Mouse (Mus musculus) limb, embryonic 11.5 days (tissue): Measurements from ENCODE around the gene Rbsn. TPM values are rescaled to one million over a fixed set of nuclear protein-coding genes. Genes with fewer than 3 reads are reported as not detected.
A peak's percentile ranks its signal among the peaks of the same experiment; 100 is the strongest.

ENCODE experiments used
- ATAC-seq: fragments of 200-750 bp; cut with Nextera tagmentation; 2 replicates; pipeline ENCODE4 v1.8.0; 2017; ENCODE audit warnings: low read depth; ENCODE audit not compliant: insufficient number of reproducible peaks, low FRiP score, low TSS enrichment
- DNase-seq: peaks from one replicate; pipeline ENCODE4 v3.0.0-alpha.2; 2015; ENCODE audit warnings: low spot score
- H3K27ac ChIP-seq: fragments of 300-500 bp; sonication (generic); replicated peaks from 2 replicates; pipeline ENCODE4 v1.5.1; 2014; ENCODE audit warnings: low read depth, mild to moderate bottlenecking, low read length
- H3K27me3 ChIP-seq: fragments of 300-500 bp; sonication (generic); 2 replicates; pipeline ENCODE4 v1.6.1; 2014; ENCODE audit warnings: mild to moderate bottlenecking, low read length, mixed read lengths; ENCODE audit not compliant: control insufficient read depth, insufficient read depth
- H3K36me3 ChIP-seq: fragments of 300-500 bp; sonication (generic); 2 replicates; pipeline ENCODE4 v1.6.1; 2014; ENCODE audit warnings: mild to moderate bottlenecking, low read length, moderate library complexity, mixed read lengths; ENCODE audit not compliant: control insufficient read depth, insufficient read depth
- H3K4me1 ChIP-seq: fragments of 300-500 bp; sonication (generic); 2 replicates; pipeline ENCODE4 v1.6.1; 2014; ENCODE audit warnings: low read length, mixed read lengths; ENCODE audit not compliant: control insufficient read depth, insufficient read depth
- H3K4me2 ChIP-seq: fragments of 300-500 bp; sonication (generic); 2 replicates; pipeline ENCODE4 v1.6.1; 2014; ENCODE audit warnings: low read depth, mild to moderate bottlenecking, moderate library complexity; ENCODE audit not compliant: severe bottlenecking
- H3K4me3 ChIP-seq: fragments of 300-500 bp; sonication (generic); 2 replicates; pipeline ENCODE4 v1.5.1; 2014; ENCODE audit warnings: low read depth, low read length
- H3K9ac ChIP-seq: fragments of 300-500 bp; sonication (generic); 2 replicates; pipeline ENCODE4 v1.6.1; 2014; ENCODE audit warnings: mild to moderate bottlenecking, low read length
- H3K9me3 ChIP-seq: fragments of 300-500 bp; sonication (generic); 2 replicates; pipeline ENCODE4 v1.6.1; 2016; ENCODE audit warnings: low read length; ENCODE audit not compliant: control insufficient read depth
- WGBS: fragments of 180-500 bp; shearing (Covaris S2); extraction: QIAGEN DNeasy Blood & Tissue Kit; methylation state at CpG from one replicate; pipeline ENCODE4 v1.1.7; 2014; 5-methylcytosine and 5-hydroxymethylcytosine counted together
- polyA plus RNA-seq: library from polyadenylated mRNA; unstranded; fragments of >200 nt; fragmentation: Nextera tagmentation; extraction: Ambion mirVana; gene quantifications from 2 replicates; pipeline ENCODE4 v1.2.1, GENCODE M21; 2014

Rbsn gene
- polyA plus RNA-seq = 16.8 and 17.1 TPM in 2 replicates

DNA sequence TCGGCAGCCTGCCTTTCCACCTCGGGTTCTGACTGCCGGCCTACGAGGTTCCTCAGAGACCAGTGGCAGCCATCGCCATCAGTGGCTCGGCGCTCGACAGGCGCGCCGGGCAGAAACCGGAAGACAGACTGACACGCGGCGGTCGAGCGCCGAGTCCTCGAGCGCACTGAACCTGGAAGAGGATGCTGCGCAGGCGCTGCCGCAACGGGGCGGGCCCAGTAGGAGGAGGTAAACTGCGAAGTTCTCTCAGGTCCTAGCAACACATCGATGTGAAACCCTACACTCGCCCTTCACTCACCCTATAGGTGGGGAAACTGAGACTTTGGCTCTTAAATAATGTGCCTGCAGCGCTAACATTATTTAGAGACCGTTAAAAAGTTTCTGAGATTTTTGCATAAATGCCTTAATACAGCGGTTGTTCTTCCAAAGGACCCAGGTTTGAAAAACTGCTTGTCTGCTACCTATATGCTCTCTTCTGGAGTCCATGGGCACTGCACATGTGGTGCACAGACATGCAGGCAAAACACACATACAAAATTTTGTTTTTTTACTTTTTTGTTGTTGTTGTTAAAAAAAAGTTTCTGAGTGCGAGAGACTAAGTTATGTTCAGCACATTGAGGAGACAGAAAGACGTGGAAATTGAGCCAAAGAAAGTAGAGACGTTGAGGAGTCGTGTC is at the start of gene Rbsn:
Gene Rbsn, minus strand, starts transcription at position 153 of the 677 bp plus-strand sequence.
- Histone ChIP-seq H3K4me3 (peak within 1 kb of the TSS; percentile 61), H3K9me3 (no peaks in the 10 kb centered on the region), H3K27me3 (no peaks in the 10 kb centered on the region), H3K36me3 (peaks cover 3% of the 10 kb centered on the region; the same call in 1 of the 2 replicates), H3K4me1 (peaks cover 6% of the 10 kb centered on the region; the same call in 1 of the 2 replicates), H3K9ac (peak within 1 kb of the TSS; percentile 75), H3K27ac (no peak within 1 kb of the TSS), H3K4me2 (peak within 1 kb of the TSS; percentile 92)
- WGBS = 11% methylated on average over 35 of the region's 35 CpGs
- DNase-seq (peak; percentile 96), ATAC-seq (peak; percentile 94)

- WGBS = 75% methylated on average over 4 of the region's 4 CpGs
- DNase-seq (no peak), ATAC-seq (no peak)
- Histone ChIP-seq H3K4me2 (no peak overlapping the region), H3K27me3 (no peaks in the 10 kb centered on the region), H3K9ac (no peak overlapping the region), H3K27ac (no peak overlapping the region), H3K36me3 (no peaks in the 10 kb centered on the region), H3K9me3 (no peaks in the 10 kb centered on the region), H3K4me1 (no peaks in the 10 kb centered on the region), H3K4me3 (no peak overlapping the region)
Measured at GRCm38 (mm10) chr6:92261162-92261843, 46.6 kb upstream of the Rbsn start.

DNA sequence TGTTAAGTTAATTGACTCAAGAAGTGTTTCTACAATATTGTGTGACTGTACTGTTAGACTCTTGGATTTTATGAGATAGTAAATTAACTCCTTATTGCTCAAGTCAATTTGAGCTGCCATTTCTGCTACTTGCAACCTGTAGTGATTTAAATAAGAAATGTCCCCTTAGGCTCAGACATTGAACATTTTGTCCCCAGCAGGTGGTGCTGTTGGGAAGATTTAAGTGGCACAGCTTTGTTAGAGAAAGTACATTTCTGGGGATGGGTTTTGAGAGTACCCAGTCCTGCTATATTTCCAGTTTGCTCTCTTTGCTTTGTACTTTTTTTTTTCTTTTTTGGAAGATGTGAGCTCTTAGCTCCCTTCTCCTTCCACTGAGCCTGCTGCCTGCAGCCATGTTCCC is 40.6 kb upstream of the Rbsn start:
- Histone ChIP-seq H3K4me3 (no peak overlapping the region), H3K27ac (no peak overlapping the region)
- no peak for ATAC-seq

DNA sequence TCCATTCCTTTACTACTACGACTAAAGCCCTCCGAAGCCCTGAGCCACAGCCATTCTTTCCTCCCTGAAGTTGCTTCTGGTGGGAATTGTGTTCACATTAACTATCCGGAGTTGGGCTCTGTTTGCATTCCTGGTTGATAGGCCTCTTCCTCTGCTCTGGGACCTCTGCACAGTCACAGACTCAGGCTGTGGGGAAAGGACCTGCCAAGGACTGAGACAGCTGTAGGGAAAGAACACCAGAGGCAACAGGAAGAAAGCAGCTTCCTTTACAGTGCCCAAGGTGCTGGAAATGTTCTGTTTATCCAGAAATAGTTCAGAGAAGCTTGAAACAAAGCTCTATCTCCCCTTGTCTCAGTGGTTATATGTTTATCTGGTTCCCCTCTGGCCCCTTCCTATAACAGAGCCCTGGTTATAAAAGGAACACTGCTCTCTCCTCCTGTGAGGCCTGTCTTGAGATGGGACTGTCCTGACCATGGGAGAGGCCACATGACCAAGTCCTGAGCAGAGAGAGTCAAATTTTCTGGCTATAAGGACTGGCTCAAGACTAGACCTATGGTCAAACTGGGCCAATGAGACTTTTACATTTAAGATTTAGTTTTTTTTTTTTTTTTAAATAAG is 38.6 kb upstream of the Rbsn start:
- Histone ChIP-seq H3K4me3 (no peak overlapping the region), H3K9me3 (peaks cover 3% of the 10 kb centered on the region; the same call in 1 of the 2 replicates), H3K4me2 (no peak overlapping the region), H3K27ac (no peak overlapping the region), H3K27me3 (no peaks in the 10 kb centered on the region), H3K4me1 (no peaks in the 10 kb centered on the region), H3K36me3 (no peaks in the 10 kb centered on the region), H3K9ac (no peak overlapping the region)
- no peak for DNase-seq
- 75% methylated on average over 3 of the region's 3 CpGs for WGBS
- ATAC-seq = no peak

More for the DNA sequence above, 40.6 kb upstream of the Rbsn start:
- Histone ChIP-seq H3K4me2 (no peak overlapping the region), H3K27me3 (no peaks in the 10 kb centered on the region), H3K9me3 (peaks cover 3% of the 10 kb centered on the region; the same call in 1 of the 2 replicates), H3K4me1 (no peaks in the 10 kb centered on the region), H3K36me3 (no peaks in the 10 kb centered on the region), H3K9ac (no peak overlapping the region)
- no peak for DNase-seq

DNA sequence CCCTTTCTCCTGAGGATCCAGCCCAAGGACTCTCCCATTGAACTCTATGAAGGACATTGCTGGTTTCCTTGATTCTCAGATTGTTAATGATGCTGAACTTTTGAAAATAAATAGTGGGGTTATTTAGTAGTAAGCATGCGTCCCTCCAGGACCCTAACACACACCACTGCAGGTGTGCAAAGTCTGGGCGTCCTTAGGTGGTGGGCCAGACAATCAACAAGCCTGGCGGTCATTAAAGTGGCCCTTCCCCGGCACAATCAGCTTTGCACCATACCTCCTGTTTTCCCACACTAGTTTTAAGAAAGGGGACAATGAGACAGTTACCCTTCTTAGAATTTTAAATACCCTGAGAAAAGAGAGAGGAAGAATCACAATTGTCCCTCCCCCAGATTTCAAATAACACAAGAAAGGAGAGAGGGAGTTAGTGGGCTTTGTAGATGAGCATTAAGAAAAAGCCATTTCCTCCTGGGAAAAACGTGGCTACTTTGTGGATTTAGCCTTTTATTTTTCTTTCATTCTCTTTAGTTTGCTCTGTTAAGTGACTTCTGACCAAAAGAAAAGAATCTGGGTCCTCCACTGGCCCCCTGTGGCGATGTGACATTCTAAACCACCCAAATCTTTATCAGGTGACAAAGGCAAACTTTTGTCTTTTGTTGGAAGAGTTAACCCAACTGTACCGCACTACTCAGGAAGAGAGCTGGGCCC is 32.6 kb upstream of the Rbsn start:
- ATAC-seq (no peak), DNase-seq (no peak)
- Histone ChIP-seq H3K27me3 (peaks cover 21% of the 10 kb centered on the region), H3K4me1 (peaks cover 3% of the 10 kb centered on the region; the same call in 1 of the 2 replicates), H3K4me2 (no peak overlapping the region), H3K9ac (0 out of 2 replicates have a peak overlapping the region, but pooled peaks have one; percentile 27), H3K36me3 (no peaks in the 10 kb centered on the region), H3K9me3 (no peaks in the 10 kb centered on the region), H3K4me3 (no peak overlapping the region), H3K27ac (no peak overlapping the region)
- WGBS = 34% methylated on average over 7 of the region's 7 CpGs

DNA sequence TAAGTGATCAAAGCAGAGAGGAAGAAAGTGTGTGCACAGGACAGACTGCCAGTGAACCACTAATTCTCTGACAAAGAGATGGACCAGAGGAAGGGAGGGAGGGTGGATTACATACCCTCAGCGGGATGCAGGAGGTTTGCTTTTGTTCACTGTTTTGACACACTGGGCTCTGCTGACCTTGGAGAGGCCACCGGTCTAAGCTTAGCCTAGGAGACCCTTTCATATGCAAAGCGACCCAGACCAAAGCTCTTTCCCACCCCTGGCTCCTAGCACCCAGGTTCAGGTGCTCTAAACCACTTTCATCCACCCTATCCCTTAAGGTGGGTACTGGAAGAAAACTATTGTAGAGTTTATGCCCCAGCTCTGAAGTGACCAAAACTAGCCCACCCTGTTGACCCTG is 31.6 kb upstream of the Rbsn start:
- H3K9ac ChIP-seq = no peak overlapping the region
- ATAC-seq (no peak), DNase-seq (no peak)
- H3K27me3 ChIP-seq = peaks cover 21% of the 10 kb centered on the region
- no peak overlapping the region for H3K4me3 ChIP-seq
- WGBS = 12% methylated on average over 3 of the region's 3 CpGs
- H3K36me3 ChIP-seq = no peaks in the 10 kb centered on the region
- no peak overlapping the region for H3K27ac ChIP-seq
- peaks cover 3% of the 10 kb centered on the region; the same call in 1 of the 2 replicates for H3K4me1 ChIP-seq
- no peaks in the 10 kb centered on the region for H3K9me3 ChIP-seq
- no peak overlapping the region for H3K4me2 ChIP-seq

DNA sequence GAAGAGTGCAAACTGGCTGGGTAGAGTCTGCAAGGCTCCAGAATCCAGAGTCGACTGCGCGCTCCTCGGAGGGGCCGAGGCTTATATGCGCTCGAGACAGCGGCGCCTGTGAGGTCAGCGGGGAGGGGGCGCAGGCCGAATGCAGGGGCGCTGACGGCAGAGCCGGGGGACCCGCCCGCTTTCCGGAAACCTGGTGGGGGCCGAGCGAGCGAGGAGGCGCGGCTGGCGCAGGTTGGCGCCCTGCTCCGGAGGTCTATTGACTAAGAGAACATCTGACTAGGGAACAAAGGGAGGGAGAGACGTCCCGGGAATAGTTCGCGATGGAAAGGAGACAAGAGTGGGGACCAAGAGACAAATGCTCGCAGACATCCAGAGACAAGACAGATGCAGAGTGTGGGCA is 29.9 kb upstream of the Rbsn start, which contains the start of gene Trh:
Gene Trh, minus strand, starts transcription at position 60 of the 400 bp plus-strand sequence.
- Histone ChIP-seq H3K4me3 (peak within 1 kb of the TSS; percentile 28), H3K4me1 (peaks cover 3% of the 10 kb centered on the region; the same call in 1 of the 2 replicates), H3K9ac (peak within 1 kb of the TSS; percentile 44; the same call in 1 of the 2 replicates), H3K4me2 (peak within 1 kb of the TSS; percentile 58), H3K36me3 (no peaks in the 10 kb centered on the region), H3K27ac (no peak within 1 kb of the TSS), H3K27me3 (peaks cover 21% of the 10 kb centered on the region), H3K9me3 (no peaks in the 10 kb centered on the region)
- ATAC-seq (no peak), DNase-seq (peak; percentile 41)
- under 1% methylated on average over 31 of the region's 31 CpGs for WGBS
